Mouse (Mus musculus) 416B (cell line): ENCODE measurements around the gene F2rl2.
A peak's percentile ranks its signal among the peaks of the same experiment; 100 is the strongest.

Experiments
- DNase-seq: peaks from one replicate; pipeline ENCODE4 v3.0.0; 2011; ENCODE audit warnings: low read depth

F2rl2 gene

DNA sequence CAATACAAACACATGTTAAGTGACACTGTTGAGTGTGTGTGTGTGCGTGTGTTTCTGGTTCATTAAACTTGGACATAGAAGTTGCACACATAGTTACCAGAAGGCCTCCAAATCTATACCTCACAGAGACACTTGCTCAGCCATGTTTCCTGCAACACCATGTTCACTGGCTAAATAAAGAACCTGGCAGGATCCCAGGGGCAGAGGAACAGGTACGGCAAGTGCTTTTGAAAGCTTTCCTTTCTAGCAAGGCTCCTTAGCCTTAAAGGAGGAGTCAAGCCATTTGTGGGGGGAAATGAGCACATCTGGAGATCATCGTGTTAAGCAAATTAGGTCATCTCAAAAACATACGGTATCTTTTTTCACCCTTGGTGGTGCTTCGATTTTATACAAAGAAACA, 6.7 kb downstream of the F2rl2 start:
- DNase-seq = no peak

DNA sequence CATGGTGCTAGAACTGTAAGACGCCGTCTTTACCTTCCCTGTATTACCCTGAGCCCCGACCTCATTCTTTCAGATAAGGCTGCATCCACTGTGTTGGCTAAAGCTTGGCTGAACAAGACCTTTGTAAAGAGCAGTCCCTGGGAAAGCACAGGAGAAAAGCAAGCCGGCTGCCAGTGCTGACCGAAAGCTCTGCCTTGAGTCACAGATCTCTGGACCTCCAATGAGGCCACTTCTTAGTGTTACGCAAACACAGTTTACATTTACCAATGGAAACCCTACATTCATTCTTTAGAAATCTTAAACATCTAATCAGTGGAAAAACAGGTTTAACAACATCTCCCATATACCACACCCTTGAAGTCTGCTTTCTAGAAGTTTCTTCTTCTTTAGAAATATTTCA, 8.9 kb downstream of the F2rl2 start:
- DNase-seq = no peak

DNA sequence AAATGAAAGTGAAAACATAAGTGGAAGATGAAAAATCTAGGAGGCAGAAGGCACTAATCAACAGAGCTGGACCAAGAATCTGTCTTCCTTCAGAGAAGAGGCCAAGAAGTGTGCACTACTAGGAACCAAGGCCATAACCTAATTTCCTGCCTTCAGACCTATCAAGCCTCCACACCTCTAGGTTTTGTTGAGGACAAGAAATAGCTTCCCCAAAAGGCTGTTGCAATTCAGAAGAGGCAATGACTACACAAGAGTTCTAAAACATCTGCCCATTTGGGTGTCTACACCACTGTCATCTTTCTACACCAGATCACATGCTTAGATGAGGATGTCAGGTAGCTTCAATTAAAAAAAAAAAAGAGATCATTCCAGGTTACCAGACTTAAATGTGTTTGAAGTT, 15.4 kb downstream of the F2rl2 start:
- peak; percentile 39 for DNase-seq

DNA sequence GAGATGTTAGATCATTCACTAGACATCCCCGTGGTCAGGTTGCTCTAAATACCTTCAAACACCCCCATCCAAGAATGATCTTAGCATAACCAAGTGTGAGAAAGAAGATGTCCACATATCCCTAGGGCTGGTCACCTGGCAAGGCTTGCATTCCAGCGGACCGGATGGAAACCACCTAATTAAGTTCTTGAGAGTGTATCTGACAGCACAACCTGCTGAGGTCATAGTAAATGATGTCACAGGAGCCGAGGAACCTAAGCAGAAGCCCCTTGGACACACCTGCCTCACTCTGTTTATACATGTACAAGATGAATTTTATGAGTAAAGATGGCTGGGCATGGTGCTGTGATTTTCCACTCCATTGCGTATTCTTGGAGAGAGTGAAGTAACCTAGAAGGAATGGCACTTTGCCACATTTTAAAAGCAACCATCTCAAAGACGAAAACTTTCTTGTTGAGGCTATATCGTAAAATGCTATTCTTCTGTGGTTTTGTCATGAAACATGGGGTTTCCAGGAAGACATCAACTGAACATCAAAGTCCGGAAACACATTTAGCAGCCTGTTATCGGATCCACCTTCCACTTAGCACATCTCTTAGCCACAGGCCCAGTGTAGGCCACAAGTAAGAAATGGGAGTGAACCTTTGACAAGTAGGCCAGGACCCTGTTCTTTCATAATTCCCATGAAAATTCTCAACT, 16.1 kb downstream of the F2rl2 start:
- peak; percentile 83 for DNase-seq

DNA sequence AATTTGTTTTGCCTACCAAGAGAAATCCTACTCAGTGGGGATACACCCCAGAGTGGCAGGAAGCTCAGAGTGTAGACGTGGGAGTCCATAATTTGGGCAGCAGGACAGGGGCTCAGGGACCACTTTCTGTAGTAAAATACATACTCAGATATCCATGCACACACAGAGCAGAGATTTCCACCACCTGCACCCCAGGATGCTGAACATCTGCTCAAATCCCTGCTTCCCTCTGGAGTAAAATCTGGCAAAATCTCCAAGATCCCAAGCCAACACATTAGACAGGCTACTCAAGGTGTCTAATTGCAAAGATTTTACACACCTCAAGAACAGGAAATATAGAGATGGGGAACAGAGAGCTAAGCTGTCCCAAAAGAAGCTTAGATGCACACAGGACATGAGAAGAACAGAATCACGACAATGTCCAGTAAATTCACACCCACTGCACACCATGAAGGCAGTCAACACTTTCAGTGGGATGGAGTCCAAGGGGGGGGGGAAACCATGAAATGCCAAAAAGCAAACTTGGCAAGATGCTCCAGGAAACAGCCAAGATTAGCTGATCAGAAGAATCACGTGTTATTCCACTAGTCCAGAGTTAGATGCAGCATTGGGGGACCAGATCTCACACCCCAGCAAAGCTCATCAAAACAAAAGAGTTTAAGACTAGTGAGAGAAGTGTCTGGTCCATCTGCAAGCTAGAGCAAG, 17.8 kb downstream of the F2rl2 start:
- no peak for DNase-seq

DNA sequence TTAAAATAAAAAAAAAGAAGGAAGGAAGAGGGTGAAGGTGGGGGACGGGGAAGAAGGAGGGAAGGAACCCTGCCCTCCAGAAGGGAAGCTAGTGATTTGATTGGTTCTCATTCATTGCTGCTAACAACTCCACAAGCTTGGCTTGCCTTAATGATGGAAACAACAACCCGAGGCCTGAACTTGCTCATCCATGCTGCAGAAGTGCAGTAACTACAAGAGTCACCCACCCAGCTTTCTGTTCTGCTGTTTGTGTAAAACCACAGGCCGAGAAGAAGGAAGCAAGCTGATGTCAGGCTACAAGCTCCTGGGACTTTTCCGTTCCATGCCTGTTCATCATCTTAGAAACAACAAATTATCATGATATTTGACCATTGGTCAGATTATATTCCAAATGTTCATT, 18.7 kb downstream of the F2rl2 start:
- DNase-seq = peak; percentile 21

DNA sequence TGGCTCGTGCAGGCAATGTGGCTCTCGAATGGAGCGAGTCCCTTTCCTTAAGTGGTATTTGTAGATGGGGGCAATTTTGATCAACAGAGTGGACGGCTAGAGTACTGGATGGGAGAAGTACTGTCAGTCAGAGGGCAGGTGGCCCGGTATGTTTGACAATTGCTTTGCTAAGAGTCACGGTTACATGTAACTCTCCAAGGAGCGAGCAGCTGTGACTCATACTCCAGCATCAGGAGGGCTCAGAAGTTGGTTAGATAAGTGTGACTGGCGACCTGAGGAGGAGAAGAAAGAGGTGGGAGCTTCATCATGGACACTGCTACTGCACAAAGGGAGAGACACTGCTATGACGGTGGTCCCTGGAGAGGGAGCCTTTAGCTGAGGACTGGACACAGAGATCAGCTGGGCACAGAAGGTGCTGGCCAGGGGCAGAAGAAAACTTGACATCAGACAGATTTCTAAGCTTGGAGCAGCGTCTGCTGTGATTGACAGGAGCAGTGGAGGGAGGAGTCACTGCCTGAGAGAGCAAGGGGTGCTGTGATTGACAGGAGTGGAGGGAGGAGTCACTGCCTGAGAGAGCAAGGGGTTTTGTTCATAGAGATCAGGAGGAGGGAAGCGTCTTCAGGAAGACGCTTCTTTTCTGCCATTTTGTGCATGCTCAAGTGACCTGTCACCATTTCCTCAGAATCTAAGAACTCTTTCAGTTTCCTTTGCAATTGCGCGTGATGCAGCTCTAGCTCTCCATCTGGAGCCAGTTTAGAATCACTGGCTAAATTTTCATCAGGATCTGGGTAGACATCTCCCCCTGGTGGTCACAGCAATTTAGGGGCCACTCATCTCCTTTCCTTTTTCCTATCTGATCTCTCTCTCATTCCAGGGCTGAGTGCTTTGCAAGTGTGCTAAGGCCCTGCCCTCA, 22.9 kb downstream of the F2rl2 start:
- DNase-seq = peak; percentile 90

DNA sequence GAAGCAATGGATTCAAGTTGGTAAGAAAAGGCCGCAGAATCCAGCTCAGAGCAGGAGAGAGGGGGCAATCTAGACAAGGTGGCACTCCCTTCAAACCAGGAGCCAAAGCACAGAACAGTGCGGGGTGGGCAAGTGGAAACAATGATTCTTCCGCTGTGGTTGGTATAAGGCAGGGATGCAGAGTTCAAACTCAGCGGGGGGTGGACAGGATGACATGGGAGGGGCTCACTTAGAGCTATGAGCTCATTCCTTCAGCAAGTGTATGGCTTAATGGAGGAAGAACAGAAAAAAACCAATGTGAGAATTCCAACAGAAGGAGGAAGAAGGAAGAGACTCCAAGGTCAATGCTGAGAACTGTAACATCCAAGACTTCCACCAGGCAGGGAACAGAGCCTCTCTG, 33.8 kb downstream of the F2rl2 start:
- DNase-seq = no peak

DNA sequence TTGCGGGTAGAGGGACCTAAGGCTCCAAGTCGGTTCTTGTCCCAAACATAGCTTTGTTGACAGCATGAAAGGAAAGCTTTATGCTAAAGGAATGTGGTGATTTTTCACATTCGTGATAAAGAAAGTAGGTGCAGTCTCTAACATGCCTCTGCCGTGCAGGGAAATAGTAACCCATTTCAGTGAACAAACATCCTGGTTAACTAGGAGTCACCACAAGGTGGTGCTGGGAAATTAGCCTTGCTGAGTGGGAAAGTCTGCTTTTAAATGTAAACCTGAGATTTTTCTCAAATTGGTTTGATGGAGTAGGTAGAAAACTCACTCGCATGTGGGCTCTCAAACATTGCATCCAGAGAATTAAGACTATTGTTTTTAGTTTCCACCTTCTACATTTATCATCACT, 43.0 kb downstream of the F2rl2 start:
- peak; percentile 40 for DNase-seq

DNA sequence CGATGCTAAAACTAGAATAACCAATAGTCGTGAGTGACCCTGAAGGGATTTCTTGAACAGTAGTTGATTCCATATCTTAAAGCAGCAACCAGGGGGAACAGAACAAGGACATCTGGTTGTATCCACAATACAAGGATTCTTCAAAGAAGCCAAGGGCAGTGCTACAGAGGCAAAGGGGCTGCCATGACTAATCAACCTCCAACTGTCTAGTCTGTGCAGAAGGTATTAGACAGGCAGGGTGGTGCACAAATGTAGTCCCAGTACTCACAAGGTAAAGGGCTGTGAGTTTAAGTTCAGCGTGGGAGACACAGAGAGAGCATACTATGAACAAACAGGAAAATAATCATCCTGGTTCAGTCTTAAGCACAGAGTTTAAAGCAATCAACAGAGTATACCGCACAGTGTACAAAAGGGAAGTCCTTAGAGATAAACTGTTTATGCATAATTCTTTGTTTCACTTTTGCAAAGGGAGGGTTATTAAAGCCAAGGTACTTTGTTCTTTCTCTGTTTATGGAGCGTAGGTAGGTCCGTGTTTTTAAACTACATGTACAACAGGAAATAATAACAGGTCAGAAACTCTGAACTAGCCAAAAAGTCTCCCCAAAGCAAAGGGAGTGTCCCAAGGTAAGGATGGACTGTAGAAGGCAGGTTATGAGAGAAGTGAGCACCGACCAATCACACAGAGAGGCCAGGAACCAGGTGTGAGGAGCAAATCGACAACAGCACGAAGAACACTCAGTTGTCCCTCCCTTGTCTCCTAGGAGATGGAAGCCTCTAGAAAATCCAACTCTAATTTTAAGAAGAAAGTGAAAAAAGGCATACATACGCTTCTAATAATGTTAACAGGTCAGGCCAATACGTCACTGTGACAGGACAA, 45.4 kb downstream of the F2rl2 start:
- no peak for DNase-seq

DNA sequence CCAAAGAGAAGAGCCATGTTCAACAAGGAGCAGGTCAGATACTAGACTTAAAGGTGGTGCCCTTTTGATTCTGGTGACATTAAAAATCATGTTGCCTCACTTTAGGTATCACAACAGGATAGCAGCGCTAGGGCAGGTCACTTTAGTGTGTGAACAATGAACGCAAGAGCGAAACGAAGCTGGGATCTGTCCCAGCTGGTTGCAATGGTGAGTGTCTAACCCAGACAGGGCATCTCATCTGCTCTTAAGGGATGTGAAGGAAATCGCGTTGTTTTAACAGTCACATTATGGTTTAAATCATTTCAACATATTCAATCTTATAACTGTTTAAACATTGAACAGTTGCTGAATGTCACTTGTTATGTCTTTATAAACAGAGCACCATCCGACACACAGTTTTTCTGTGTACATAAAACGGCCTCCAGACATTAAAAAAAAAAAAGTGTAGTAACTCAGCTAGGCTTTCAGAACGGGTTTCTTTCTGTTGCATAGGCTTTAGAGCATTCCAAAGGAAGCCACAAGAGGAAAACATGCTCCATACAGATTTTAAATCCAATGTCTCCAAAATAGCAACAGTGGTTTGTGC, 46.3 kb downstream of the F2rl2 start:
- DNase-seq = no peak

DNA sequence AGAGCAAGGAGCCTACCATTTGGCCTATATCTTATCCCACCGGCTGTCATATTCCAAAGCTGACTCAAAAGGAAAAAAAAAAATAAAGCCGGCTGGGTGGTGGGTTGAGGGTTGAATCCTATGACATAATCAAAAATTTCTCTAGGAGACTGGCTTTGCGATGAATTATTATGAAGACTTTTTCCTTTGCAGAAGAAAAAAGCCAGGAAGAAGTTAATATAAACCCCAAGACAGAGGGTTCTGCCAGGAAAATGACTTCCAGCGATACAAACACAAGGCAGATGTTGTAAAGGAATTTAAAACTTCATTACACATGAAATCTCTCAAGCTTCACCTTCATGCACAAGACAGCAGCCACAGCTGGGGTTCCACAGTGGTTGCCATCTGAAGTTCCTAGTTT, 48.8 kb downstream of the F2rl2 start:
- no peak for DNase-seq

DNA sequence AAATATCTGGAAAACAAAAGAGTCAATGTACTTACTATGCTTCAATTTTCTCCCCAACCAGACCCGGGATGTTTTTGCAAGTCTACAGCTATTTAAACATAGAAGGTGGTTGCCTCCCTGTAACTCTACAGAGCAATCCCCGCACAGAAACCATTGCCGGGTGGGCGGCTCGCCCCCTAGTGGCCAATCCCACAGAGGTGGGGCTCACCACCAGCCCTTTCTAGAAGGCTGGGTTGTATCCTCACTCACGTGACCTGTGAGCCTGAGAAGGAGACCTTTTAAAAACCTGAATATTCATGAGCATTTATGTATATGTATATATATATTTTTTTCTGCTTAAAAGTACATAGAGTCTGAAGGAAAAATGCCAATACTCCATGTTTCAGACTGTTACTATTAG, 49.9 kb downstream of the F2rl2 start:
- DNase-seq = peak; percentile 50

DNA sequence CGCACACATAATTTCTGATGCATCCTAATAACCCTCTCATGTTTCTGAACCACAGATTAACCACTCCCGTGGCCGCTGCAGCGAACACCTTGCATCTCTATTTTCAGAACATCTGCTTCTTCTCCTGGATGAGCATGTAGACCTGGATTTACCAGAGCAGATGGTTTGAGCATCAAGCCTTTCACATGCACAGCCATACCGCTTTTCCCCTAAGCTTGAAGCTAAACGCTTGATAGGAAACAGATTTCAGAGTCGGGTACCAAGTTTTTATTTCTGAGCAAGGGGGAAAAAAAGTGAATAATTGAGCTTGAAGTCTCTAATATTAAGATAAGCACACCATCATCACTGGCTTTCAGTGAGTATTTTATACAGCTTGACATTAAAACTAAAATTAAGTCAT, 50.4 kb downstream of the F2rl2 start:
- DNase-seq = no peak

DNA sequence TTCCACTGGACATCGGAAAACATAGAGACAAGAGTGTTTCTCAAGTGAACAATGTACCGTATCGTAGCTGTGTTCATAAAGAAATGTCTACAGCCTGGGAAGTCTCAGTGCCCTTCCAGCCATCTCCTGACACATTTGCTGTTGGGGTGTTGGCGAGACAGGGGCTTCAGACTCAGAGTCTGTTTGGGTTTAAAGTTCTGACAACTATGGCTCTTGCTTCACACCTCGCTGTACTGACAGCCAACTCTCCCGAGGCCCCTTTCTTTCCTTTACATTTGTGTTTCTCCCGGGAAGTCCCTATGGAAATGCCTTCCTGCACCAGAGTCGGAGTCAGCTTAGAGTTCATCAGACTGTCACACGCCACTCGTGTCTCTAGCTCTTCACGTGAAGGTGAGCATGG, 50.9 kb downstream of the F2rl2 start:
- no peak for DNase-seq
